Mouse (Mus musculus) forebrain, embryonic 13.5 days (tissue): Measurements from ENCODE around the gene Lmntd1. TPM values are rescaled to one million over a fixed set of nuclear protein-coding genes. Genes with fewer than 3 reads are reported as not detected.
A peak's percentile ranks its signal among the peaks of the same experiment; 100 is the strongest.

Experiments
- ATAC-seq: fragments of 200-750 bp; cut with Nextera tagmentation; 2 replicates; pipeline ENCODE4 v1.8.0; 2017
- H3K27ac ChIP-seq: fragments of 300-500 bp; sonication (generic); 2 replicates; pipeline ENCODE4 v1.5.1; 2015; ENCODE audit warnings: inconsistent platforms, mild to moderate bottlenecking, moderate library complexity
- H3K27me3 ChIP-seq: fragments of 300-500 bp; sonication (generic); 2 replicates; pipeline ENCODE4 v1.6.1; 2015; ENCODE audit warnings: mild to moderate bottlenecking, inconsistent platforms
- H3K36me3 ChIP-seq: fragments of 300-500 bp; sonication (generic); 2 replicates; pipeline ENCODE4 v1.6.1; 2015; ENCODE audit warnings: mild to moderate bottlenecking, inconsistent platforms; ENCODE audit not compliant: poor library complexity, severe bottlenecking
- H3K4me1 ChIP-seq: fragments of 300-500 bp; sonication (generic); 2 replicates; pipeline ENCODE4 v1.6.1; 2015; ENCODE audit warnings: inconsistent platforms
- H3K4me2 ChIP-seq: fragments of 300-500 bp; sonication (generic); 2 replicates; pipeline ENCODE4 v1.6.1; 2015; ENCODE audit warnings: inconsistent platforms, mild to moderate bottlenecking, moderate library complexity
- H3K4me3 ChIP-seq: fragments of 300-500 bp; sonication (generic); 2 replicates; pipeline ENCODE4 v1.5.1; 2015; ENCODE audit warnings: mild to moderate bottlenecking, inconsistent platforms
- H3K9ac ChIP-seq: fragments of 300-500 bp; sonication (generic); 2 replicates; pipeline ENCODE4 v1.6.1; 2015; ENCODE audit warnings: mild to moderate bottlenecking, inconsistent platforms
- H3K9me3 ChIP-seq: fragments of 300-500 bp; sonication (generic); replicated peaks from 2 replicates; pipeline ENCODE4 v1.6.1; 2016; ENCODE audit warnings: inconsistent platforms
- WGBS: fragments of 180-500 bp; shearing (Covaris S2); methylation state at CpG from one replicate; pipeline ENCODE4 v1.1.7; 2015; 5-methylcytosine and 5-hydroxymethylcytosine counted together
- polyA plus RNA-seq: library from polyadenylated mRNA; unstranded; fragments of >200 nt; fragmentation: Nextera tagmentation; extraction: Ambion mirVana; gene quantifications from 2 replicates; pipeline ENCODE4 v1.2.1, GENCODE M21; 2015

Lmntd1 gene
- polyA plus RNA-seq = 0.45 and 0.47 TPM in 2 replicates

- H3K9me3 ChIP-seq = no peaks in the 10 kb centered on the region
- no peak within 1 kb of the TSS for H3K4me3 ChIP-seq
- 92% methylated on average over 7 of the region's 7 CpGs for WGBS
- H3K36me3 ChIP-seq = no peaks in the 10 kb centered on the region
- H3K27me3 ChIP-seq = no peaks in the 10 kb centered on the region
- no peak within 1 kb of the TSS for H3K27ac ChIP-seq
- peaks cover 4% of the 10 kb centered on the region; the same call in 1 of the 2 replicates for H3K4me1 ChIP-seq
- H3K9ac ChIP-seq = no peak within 1 kb of the TSS
- no peak within 1 kb of the TSS for H3K4me2 ChIP-seq
- ATAC-seq = no peak
Observed at GRCm38 (mm10) chr6:145614219-145614618, at the start of gene Lmntd1. Lmntd1 (minus strand) TSS chr6:145614319.

GRCm38 (mm10) chr6:145660943-145661342 is 46.8 kb upstream of the Lmntd1 start:
- no peak overlapping the region for H3K4me3 ChIP-seq
- H3K4me2 ChIP-seq = no peak overlapping the region
- H3K9ac ChIP-seq = no peak overlapping the region
- whole genome bisulfite sequencing = 84% methylated on average over 11 of the region's 11 CpGs
- no peaks in the 10 kb centered on the region for H3K36me3 ChIP-seq
- no peak for ATAC-seq
- H3K9me3 ChIP-seq = no peaks in the 10 kb centered on the region; the same call in 1 of the 2 replicates
- H3K4me1 ChIP-seq = no peaks in the 10 kb centered on the region
- H3K27ac ChIP-seq = no peak overlapping the region
- no peaks in the 10 kb centered on the region for H3K27me3 ChIP-seq

GRCm38 (mm10) chr6:145659116-145659515 is 45.0 kb upstream of the Lmntd1 start:
- 79% methylated on average over 6 of the region's 6 CpGs for WGBS
- H3K9me3 ChIP-seq = no peaks in the 10 kb centered on the region

DNA sequence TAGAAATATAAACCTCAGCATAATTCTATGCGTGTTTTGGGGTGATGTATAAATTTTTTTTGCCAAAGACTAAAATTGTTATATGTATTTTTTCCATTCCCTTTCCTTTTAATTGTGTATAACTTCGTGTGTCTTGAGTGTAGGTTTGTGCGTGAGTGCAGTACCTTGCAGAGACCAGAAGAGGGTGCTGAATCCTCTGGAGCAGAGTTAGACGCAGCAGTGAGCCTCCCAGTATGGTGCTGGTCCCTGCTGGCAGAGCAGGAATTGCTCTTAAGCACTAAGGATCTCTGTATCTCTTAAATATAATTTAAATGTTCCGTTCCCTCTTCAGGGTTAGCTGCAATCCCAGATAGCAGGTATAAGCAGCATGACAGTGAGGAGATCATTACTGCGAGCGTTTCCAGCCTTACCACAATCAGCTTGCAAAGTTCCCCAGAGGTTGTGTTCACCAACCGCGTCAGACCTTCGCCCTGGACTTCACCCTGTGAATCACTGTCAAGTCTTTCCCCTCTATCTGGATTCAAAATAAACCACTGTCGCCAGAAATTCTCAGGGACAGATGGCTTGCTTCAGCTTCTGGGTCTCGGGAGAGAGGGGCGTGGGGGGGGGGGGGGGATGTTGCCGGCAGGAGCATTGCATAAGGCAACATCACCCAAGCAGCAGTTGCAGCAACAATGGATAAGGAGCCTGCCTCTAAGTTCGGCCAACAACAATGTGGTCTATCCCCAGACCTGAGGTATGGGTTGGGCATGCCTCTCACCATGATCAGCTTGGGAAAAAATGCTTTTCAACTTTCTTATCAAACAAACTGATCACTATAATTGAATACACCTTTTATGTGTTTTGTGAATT is 42.8 kb upstream of the Lmntd1 start:
- no peaks in the 10 kb centered on the region for H3K27me3 ChIP-seq
- H3K4me3 ChIP-seq = no peak overlapping the region
- H3K4me2 ChIP-seq = no peak overlapping the region
- ATAC-seq = no peak
- H3K4me1 ChIP-seq = 0 out of 2 replicates have a peak, but pooled peaks cover 7% of the 10 kb centered on the region
- WGBS = 85% methylated on average over 15 of the region's 15 CpGs
- no peaks in the 10 kb centered on the region for H3K9me3 ChIP-seq
- no peak overlapping the region for H3K27ac ChIP-seq
- no peak overlapping the region for H3K9ac ChIP-seq
- H3K36me3 ChIP-seq = no peaks in the 10 kb centered on the region

More at GRCm38 (mm10) chr6:145659116-145659515, 45.0 kb upstream of the Lmntd1 start:
- Histone ChIP-seq H3K4me3 (no peak overlapping the region), H3K9ac (no peak overlapping the region), H3K4me2 (no peak overlapping the region), H3K27me3 (no peaks in the 10 kb centered on the region), H3K4me1 (0 out of 2 replicates have a peak, but pooled peaks cover 2% of the 10 kb centered on the region), H3K27ac (no peak overlapping the region), H3K36me3 (no peaks in the 10 kb centered on the region)
- no peak for ATAC-seq

DNA sequence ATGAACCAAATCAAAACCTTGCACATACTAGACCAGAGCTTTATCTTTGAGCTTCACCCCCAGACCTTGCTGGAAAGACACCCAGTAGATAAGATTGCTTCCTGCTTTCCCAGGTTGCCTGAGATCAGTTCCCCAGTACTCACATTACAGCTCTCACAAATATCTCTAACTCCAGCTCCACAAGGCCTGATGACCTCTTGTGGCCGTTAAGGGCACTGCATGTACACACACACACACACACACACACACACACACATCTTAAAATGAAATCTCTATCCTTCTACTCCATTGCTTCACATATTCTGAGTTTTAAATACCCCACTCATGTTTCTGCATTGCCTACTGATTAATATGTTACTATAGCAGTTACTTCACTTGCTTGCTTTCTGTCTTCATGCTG is 41.6 kb upstream of the Lmntd1 start:
- H3K4me1 ChIP-seq = 0 out of 2 replicates have a peak, but pooled peaks cover 7% of the 10 kb centered on the region
- no peaks in the 10 kb centered on the region for H3K27me3 ChIP-seq
- H3K27ac ChIP-seq = no peak overlapping the region
- no peak overlapping the region for H3K4me2 ChIP-seq
- ATAC-seq = no peak
- no peak overlapping the region for H3K9ac ChIP-seq
- H3K4me3 ChIP-seq = no peak overlapping the region
- H3K9me3 ChIP-seq = no peaks in the 10 kb centered on the region
- 95% methylated on average over 1 of the region's 1 CpGs for WGBS
- no peaks in the 10 kb centered on the region for H3K36me3 ChIP-seq

DNA sequence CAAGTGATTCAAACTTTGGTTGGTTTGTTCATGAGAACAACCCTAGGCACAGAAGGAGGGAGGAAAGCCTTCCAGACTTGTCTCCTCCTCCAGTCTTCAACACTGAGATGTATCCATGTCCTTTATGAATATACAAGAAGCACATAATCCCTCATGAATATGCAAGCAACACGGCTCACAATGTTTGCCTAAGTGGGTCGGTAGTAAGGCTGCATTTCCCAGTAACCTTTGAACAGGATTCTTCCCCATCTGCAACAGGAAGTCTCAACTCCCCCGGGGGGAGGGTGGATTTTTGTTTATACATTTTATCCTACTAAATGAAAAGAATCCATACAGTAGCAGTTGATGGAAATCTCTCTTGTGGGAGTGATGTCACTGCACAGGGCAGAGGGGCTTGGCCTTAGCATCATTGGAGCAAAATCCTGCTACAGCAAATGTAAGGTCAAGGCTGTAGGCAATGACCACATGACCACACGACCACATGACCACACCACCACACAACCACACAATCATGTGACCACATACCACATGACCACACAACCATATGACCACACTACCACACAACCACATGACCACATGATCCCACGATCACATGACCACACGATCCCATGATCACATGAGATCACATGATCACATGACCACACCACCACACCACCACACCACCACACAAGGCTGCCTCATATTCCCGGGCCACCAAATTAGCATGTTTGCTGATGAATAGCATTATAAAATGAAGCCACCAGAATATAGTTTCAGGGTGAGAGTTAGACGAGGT is 40.1 kb upstream of the Lmntd1 start:
- Histone ChIP-seq H3K4me3 (no peak overlapping the region), H3K4me2 (no peak overlapping the region), H3K36me3 (no peaks in the 10 kb centered on the region), H3K27me3 (no peaks in the 10 kb centered on the region), H3K27ac (no peak overlapping the region), H3K4me1 (0 out of 2 replicates have a peak, but pooled peaks cover 7% of the 10 kb centered on the region), H3K9me3 (no peaks in the 10 kb centered on the region; the same call in 1 of the 2 replicates), H3K9ac (no peak overlapping the region)
- peak; percentile 48; the same call in 1 of the 2 replicates for ATAC-seq
- 71% methylated on average over 8 of the region's 8 CpGs for WGBS

DNA sequence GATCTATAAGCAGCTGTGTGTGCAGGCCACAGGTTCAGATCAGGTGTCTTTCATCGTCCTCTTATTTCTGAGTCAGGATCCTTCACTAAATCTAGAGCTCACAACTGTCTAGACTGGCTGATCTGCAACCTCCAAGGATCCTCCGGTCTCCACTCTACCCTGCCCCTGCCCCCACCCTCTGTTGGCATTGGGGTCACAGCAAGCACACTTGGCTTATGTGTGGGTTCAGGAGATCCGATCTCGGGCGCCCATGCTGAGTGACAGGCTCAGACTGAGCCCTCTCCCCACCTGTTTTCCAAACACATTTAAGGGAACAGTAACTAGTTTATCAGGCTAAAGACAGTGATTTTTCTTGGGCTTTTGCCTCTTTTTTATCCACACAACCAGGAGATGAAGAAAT is 39.5 kb upstream of the Lmntd1 start:
- H3K4me2 ChIP-seq = no peak overlapping the region
- H3K27me3 ChIP-seq = no peaks in the 10 kb centered on the region
- no peak overlapping the region for H3K27ac ChIP-seq
- no peak for ATAC-seq
- H3K4me1 ChIP-seq = 0 out of 2 replicates have a peak, but pooled peaks cover 7% of the 10 kb centered on the region
- WGBS = 84% methylated on average over 5 of the region's 5 CpGs
- H3K9me3 ChIP-seq = no peaks in the 10 kb centered on the region; the same call in 1 of the 2 replicates
- H3K4me3 ChIP-seq = no peak overlapping the region
- no peaks in the 10 kb centered on the region for H3K36me3 ChIP-seq
- no peak overlapping the region for H3K9ac ChIP-seq

DNA sequence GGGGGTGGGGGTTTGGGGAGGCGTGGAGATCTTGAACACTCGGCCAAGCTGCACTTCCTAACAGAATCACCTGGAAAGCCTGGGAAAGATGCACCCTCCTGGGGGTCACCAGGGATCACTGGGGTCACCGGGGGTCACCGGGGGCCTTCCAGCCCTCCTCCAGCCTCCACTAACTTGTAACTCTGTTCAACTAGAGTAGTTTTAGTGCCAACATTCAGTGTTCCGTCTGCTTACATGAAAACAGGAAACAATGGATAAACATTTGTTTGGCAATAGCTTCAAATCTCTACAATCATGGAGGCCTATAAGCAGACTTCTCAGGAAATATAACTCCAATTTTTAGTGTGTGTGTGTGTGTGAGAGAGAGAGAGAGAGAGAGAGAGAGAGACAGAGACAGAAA is 38.9 kb upstream of the Lmntd1 start:
- WGBS = 81% methylated on average over 5 of the region's 5 CpGs

GRCm38 (mm10) chr6:145651976-145652375 is 37.9 kb upstream of the Lmntd1 start:
- Histone ChIP-seq H3K4me3 (no peak overlapping the region), H3K27ac (no peak overlapping the region), H3K4me2 (no peak overlapping the region), H3K36me3 (no peaks in the 10 kb centered on the region), H3K9me3 (no peaks in the 10 kb centered on the region; the same call in 1 of the 2 replicates), H3K4me1 (0 out of 2 replicates have a peak, but pooled peaks cover 7% of the 10 kb centered on the region), H3K27me3 (no peaks in the 10 kb centered on the region), H3K9ac (no peak overlapping the region)
- 76% methylated on average over 2 of the region's 2 CpGs for WGBS
- ATAC-seq = no peak

More for the DNA sequence above, 38.9 kb upstream of the Lmntd1 start:
- no peak for ATAC-seq
- H3K27ac ChIP-seq = no peak overlapping the region
- no peak overlapping the region for H3K4me2 ChIP-seq
- H3K9me3 ChIP-seq = no peaks in the 10 kb centered on the region; the same call in 1 of the 2 replicates
- H3K4me1 ChIP-seq = 0 out of 2 replicates have a peak, but pooled peaks cover 7% of the 10 kb centered on the region
- no peaks in the 10 kb centered on the region for H3K36me3 ChIP-seq
- no peaks in the 10 kb centered on the region for H3K27me3 ChIP-seq
- H3K9ac ChIP-seq = no peak overlapping the region
- no peak overlapping the region for H3K4me3 ChIP-seq

DNA sequence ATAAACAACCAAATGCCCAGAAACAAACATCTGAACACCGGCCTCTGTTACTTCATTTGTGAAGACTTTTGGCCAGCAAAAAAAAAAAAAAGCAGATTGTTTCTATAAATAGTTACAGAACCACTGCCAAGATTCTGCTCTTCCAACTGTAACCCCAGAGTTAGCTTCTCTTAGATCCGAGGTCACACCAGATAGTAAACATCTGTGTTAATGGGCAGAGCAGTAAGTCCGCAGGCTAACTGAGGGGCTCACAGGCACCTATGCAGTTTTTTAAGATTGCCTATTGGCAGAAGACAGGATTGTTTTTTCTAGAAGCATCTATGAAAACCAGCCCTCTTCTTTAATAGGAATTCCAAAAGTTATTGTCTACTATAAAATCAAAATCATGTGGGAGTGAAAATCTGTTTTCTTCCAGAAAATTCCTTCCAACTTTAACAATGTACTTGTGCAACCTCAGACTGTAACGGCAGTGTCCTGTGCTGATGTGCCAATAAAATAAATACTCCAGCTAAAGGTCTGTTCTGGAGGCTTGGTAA is 26.9 kb upstream of the Lmntd1 start:
- no peak overlapping the region for H3K9ac ChIP-seq
- H3K4me2 ChIP-seq = no peak overlapping the region
- no peaks in the 10 kb centered on the region for H3K36me3 ChIP-seq
- no peaks in the 10 kb centered on the region for H3K27me3 ChIP-seq
- 88% methylated on average over 4 of the region's 4 CpGs for WGBS
- ATAC-seq = no peak
- H3K4me1 ChIP-seq = no peaks in the 10 kb centered on the region
- H3K27ac ChIP-seq = no peak overlapping the region
- no peak overlapping the region for H3K4me3 ChIP-seq
- H3K9me3 ChIP-seq = peaks cover 6% of the 10 kb centered on the region; the same call in 1 of the 2 replicates

GRCm38 (mm10) chr6:145638248-145638647 is 24.1 kb upstream of the Lmntd1 start:
- Histone ChIP-seq H3K27me3 (no peaks in the 10 kb centered on the region), H3K36me3 (no peaks in the 10 kb centered on the region), H3K4me3 (no peak overlapping the region), H3K4me1 (no peaks in the 10 kb centered on the region), H3K4me2 (no peak overlapping the region), H3K9me3 (peaks cover 6% of the 10 kb centered on the region; the same call in 1 of the 2 replicates), H3K9ac (no peak overlapping the region), H3K27ac (no peak overlapping the region)
- whole genome bisulfite sequencing = 85% methylated on average over 6 of the region's 6 CpGs
- no peak for ATAC-seq
